Mouse (Mus musculus): ENCODE data around the gene Cdk12.

GRCm38 (mm10) chr11:98298484-98299205 is 95.8 kb downstream of the Cdk12 start:
- TF ChIP-seq GATA1 (IDR thresholded peaks at IDR 0.05; ENCODE audit: borderline replicate concordance, low read length) (no peak), FLI1 (IDR thresholded peaks at IDR 0.05; ENCODE audit: low read length) (no peak)
